Mouse (Mus musculus) kidney, postnatal 14 days (tissue): Measurements from ENCODE around the gene Fgfr2.
A peak's percentile ranks its signal among the peaks of the same experiment; 100 is the strongest.

ENCODE experiments used
- DNase-seq: peaks from one replicate; pipeline ENCODE4 v3.0.0; 2022; ENCODE audit warnings: mixed read lengths

The Fgfr2 gene

GRCm38 (mm10) chr7:132767999-132768370, 355.2 kb downstream of the Fgfr2 start:
- DNase-seq, result no peak

GRCm38 (mm10) chr7:132767233-132767998, 355.7 kb downstream of the Fgfr2 start:
- no peak for DNase-seq

- no peak for DNase-seq
Measured at GRCm38 (mm10) chr7:132766235-132766871, 356.8 kb downstream of the Fgfr2 start.

- DNase-seq, result no peak
Measured at GRCm38 (mm10) chr7:132765629-132766186, 357.4 kb downstream of the Fgfr2 start.

- no peak for DNase-seq
Measured at GRCm38 (mm10) chr7:132764896-132765491, 358.2 kb downstream of the Fgfr2 start.

- DNase-seq, result no peak
Measured at GRCm38 (mm10) chr7:132764314-132764713, 358.8 kb downstream of the Fgfr2 start.

GRCm38 (mm10) chr7:132763911-132764310, 359.2 kb downstream of the Fgfr2 start:
- no peak for DNase-seq

- no peak for DNase-seq
Measured at GRCm38 (mm10) chr7:132763351-132763750, 359.8 kb downstream of the Fgfr2 start.

GRCm38 (mm10) chr7:132761409-132761808, 361.7 kb downstream of the Fgfr2 start:
- no peak for DNase-seq

- DNase-seq, result no peak
Measured at GRCm38 (mm10) chr7:132760589-132761180, 362.5 kb downstream of the Fgfr2 start.

GRCm38 (mm10) chr7:132759926-132760325, 363.2 kb downstream of the Fgfr2 start:
- no peak for DNase-seq

GRCm38 (mm10) chr7:132759405-132759891, 363.7 kb downstream of the Fgfr2 start:
- no peak for DNase-seq

GRCm38 (mm10) chr7:132758875-132759274, 364.3 kb downstream of the Fgfr2 start:
- DNase-seq, result no peak

GRCm38 (mm10) chr7:132756325-132756724, 366.8 kb downstream of the Fgfr2 start:
- no peak for DNase-seq

GRCm38 (mm10) chr7:132754389-132754750, 368.8 kb downstream of the Fgfr2 start:
- peak; percentile 63 for DNase-seq

- DNase-seq, result no peak
Measured at GRCm38 (mm10) chr7:132753518-132754388, 369.4 kb downstream of the Fgfr2 start.

- DNase-seq, result peak; percentile 69
Measured at GRCm38 (mm10) chr7:132751716-132752115, 371.4 kb downstream of the Fgfr2 start.

- no peak for DNase-seq
Measured at GRCm38 (mm10) chr7:132749504-132749903, 373.6 kb downstream of the Fgfr2 start.

GRCm38 (mm10) chr7:132748076-132748769, 374.9 kb downstream of the Fgfr2 start:
- DNase-seq, result peak; percentile 32

GRCm38 (mm10) chr7:132747096-132747495, 376.1 kb downstream of the Fgfr2 start:
- DNase-seq, result no peak

GRCm38 (mm10) chr7:132742912-132743311, 380.2 kb downstream of the Fgfr2 start:
- no peak for DNase-seq

- DNase-seq, result no peak
Measured at GRCm38 (mm10) chr7:132739829-132740228, 383.3 kb downstream of the Fgfr2 start.
